Mouse (Mus musculus) right cerebral cortex, postnatal 14 days (tissue): ENCODE data around the gene Nxt2.
"Not testable (repeated sequence)": the region's sequence is repeated elsewhere in the genome, so short reads cannot be mapped to it uniquely, and the experiment has no call there.

Experiments
- DNase-seq: peaks from one replicate; pipeline ENCODE4 v3.0.0; 2022

The Nxt2 gene

GRCm38 (mm10) chrX:142226542-142226941 is at the start of gene Nxt2:
Nxt2 (plus strand) TSS chrX:142226770.
- no peak for DNase-seq

GRCm38 (mm10) chrX:142176981-142177380 is 49.6 kb upstream of the Nxt2 start:
- DNase-seq = no peak

GRCm38 (mm10) chrX:142182026-142182425 is 44.5 kb upstream of the Nxt2 start:
- no peak for DNase-seq

GRCm38 (mm10) chrX:142189023-142189703 is 37.4 kb upstream of the Nxt2 start:
- peak; percentile 44 for DNase-seq

DNA sequence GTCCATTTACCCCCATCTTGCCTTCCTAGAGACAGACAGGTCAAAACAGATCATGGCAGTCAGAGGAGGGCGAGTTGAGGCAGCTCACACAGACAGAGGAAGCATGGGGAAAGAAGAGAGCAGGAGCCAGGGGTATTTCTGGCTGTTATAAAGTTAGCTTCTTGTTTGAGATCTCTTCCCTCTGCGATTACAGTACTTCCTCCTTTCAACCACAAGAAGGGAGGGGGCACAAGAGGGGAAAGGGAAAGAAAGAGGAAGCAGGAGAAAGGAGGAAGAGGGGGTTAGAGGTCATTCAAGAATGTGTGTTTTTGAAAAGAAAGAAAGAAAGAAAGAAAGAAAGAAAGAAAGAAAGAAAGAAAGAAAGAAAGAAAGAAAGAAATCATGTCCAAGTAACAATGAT is 36.2 kb upstream of the Nxt2 start:
- no peak for DNase-seq

GRCm38 (mm10) chrX:142194420-142194819 is 32.1 kb upstream of the Nxt2 start:
- no peak for DNase-seq

- no peak for DNase-seq
Observed at GRCm38 (mm10) chrX:142195551-142195950, 31.0 kb upstream of the Nxt2 start.

DNA sequence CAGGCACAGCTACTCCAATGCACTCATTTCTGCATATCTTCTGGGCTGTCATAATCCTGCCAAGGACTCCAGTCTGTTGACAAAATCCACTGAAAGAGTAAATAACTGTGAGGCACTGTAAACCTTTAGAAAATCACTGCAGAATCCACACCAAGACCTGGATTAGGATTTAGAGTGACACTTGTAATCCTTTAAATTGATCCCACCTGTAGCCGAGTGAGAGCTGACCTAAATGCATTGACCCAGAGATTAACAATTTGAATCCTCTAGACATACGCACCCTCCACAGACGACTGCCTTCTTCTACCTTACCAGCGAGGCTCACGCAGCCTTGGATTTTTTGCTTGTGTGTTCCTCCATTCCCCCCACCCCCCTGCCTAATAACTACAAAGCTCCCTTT is 29.7 kb upstream of the Nxt2 start, which contains the start of gene Gucy2f:
TSS of gene Gucy2f (minus strand) at position 101 of the 400 bp plus-strand sequence.
- no peak for DNase-seq

GRCm38 (mm10) chrX:142200295-142200694 is 26.3 kb upstream of the Nxt2 start:
- no peak for DNase-seq

- no peak for DNase-seq
Observed at GRCm38 (mm10) chrX:142227398-142228054, 956 bp downstream of the Nxt2 start.

- peak; percentile 57 for DNase-seq
Observed at GRCm38 (mm10) chrX:142228055-142228768, 1.6 kb downstream of the Nxt2 start.

GRCm38 (mm10) chrX:142228769-142229158 is 2.2 kb downstream of the Nxt2 start:
- no peak for DNase-seq

- DNase-seq = not testable (repeated sequence)
Observed at GRCm38 (mm10) chrX:142236146-142236545, 9.6 kb downstream of the Nxt2 start.

- DNase-seq = no peak
Observed at GRCm38 (mm10) chrX:142237101-142237500, 10.5 kb downstream of the Nxt2 start.

DNA sequence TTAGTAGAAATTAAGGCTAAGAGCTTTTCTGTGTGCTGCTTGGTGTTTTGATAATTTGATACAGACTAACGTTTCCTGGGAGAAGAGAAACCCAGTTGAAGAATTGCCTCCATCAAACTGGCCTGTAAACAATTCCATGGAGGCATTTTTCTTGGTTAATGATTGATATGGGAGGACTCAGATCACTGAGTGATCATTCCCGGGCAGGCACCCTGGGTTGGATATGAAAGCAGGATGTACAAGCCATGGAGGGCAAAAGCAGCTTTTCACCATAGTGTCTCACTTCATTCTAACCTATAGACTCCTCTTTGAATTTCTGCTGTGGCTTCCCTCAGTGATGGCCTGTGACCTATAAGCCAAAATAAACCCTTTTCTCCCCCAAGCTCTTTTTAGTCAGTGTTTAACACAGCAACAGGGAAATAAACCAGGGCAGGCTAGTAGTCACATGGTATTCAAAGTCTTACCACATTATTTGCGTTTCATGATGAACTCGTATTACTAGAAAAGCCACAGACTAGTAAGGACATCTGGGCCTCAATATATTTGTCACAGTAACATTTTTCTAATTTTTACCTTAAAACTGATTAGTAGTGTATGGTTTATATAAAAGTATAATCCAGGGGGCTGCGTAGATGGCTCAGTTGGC is 19.2 kb downstream of the Nxt2 start:
- no peak for DNase-seq

DNA sequence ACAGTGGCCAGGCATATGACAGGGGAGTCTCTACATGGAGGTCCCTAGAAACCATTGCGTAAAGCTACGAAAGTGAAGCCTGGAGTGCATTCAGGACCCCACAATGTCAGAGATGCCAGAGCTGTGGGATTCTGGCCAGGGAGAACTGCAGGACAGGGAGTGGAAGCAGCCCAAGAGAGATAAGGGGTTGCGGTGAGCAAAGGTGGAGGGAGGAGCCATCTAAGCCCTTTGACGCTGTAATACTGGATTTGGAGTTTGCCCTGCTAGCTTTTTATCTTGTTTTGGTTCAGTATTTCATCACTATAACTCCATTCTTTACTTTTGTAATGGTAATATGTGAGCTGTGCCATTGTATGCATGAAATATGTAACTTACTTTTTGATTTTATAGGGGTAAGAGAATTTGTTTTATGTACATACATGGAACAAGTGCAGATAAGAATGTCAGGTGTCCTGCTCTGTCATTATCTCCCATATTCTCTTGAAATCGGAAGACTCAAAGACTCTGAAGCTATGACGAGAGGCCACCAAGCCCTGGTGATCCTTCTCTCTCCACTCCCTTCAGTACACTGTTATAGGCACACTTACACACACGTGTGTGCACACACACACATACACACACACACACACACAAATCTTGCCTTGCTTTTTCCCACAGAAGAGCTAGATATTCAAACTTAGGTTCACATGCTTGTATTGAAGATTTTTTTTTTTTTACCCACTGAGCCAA is 23.6 kb downstream of the Nxt2 start:
- DNase-seq = no peak

DNA sequence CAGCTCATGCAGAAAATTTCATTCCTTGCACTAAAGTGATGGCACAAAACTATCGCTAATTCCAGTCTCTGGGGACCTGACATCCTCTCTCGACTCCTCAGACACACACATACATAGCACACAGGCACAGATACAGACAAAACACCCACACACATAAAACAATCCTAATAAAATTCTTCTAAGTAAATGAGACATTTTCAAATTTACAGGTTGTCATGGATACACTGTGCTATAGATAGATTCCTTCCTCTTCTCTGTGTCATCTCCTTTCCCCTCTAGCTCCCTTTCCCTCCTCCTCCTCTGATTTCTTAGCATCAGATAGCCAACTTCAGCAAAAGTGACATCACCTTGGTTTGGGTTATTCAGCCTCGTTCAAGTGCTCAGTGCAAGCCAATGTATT is 49.5 kb downstream of the Nxt2 start:
- no peak for DNase-seq

DNA sequence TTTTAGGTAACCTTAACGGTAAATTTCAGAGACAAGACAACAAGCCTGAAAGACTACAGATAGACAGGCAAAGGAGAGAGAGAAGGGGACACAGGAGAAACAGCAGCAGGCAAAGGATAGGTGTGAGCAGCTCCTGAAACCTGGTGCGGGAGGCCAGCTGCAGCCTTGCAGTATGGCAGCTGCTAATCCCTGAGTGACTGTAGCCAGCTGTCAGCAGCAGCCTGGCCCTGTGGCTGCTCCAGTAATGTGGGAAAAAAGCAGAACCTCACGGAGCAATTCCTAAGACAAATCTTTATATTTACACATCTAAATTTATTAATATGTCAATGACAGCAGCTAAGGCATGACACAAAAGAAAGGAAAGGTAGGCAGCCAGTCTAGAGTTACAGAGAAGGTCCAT is 50.0 kb downstream of the Nxt2 start:
- DNase-seq = no peak

DNA sequence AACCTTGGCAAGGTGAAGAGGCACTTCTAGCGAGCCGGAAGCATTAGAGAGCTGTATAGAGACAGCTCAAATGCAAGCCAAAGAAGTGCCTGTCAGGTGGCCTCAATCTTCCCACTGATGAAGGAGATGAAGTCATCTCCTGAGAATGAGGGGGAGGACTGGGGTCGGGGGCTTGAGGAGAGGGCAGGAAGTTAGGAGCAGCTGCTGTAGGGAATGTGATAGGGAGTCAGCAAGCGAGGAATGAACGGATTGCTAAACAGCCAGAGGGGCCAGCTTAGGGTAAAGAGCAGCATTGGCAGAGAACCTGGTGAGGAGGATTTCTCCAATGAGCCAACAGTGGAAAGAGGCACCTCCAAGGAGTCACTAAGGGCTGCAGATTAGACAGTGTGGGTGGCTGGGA is 59.3 kb downstream of the Nxt2 start:
- no peak for DNase-seq
